Mouse (Mus musculus): Measurements from ENCODE around the gene Cep170b. TPM values are rescaled to one million over a fixed set of nuclear protein-coding genes. Genes with fewer than 3 reads are reported as not detected.

Gene Cep170b
- polyA plus RNA-seq, 1 experiment = 129 TPM

- Histone ChIP-seq H3K27ac (ENCODE audit: insufficient read depth, low read length) (no peak overlapping the region), H3K4me3 (ENCODE audit: insufficient read depth, low read length) (no peak overlapping the region), H3K4me1 (ENCODE audit: control insufficient read depth, insufficient read depth, low read length) (peaks cover 4% of the 10 kb centered on the region)
- TF ChIP-seq CTCF (IDR thresholded peaks at IDR 0.05; ENCODE audit: extremely low read depth, insufficient read depth, low read length) (no peak), POLR2A (IDR thresholded peaks at IDR 0.05; ENCODE audit: extremely low read depth, insufficient read depth, low read length) (no peak)
Measured at GRCm38 (mm10) chr12:112794356-112794816, 74.1 kb downstream of the Cep170b start.

- no peak overlapping the region for H3K27ac ChIP-seq (ENCODE audit: insufficient read depth, low read length)
- peaks cover 4% of the 10 kb centered on the region for H3K4me1 ChIP-seq (ENCODE audit: control insufficient read depth, insufficient read depth, low read length)
- TF ChIP-seq CTCF (IDR thresholded peaks at IDR 0.05; ENCODE audit: extremely low read depth, insufficient read depth, low read length) = no peak
- no peak for TF ChIP-seq POLR2A (IDR thresholded peaks at IDR 0.05; ENCODE audit: extremely low read depth, insufficient read depth, low read length)
- no peak overlapping the region for H3K4me3 ChIP-seq (ENCODE audit: insufficient read depth, low read length)
Measured at GRCm38 (mm10) chr12:112794998-112795397, 74.7 kb downstream of the Cep170b start.

GRCm38 (mm10) chr12:112795466-112796104 lies 75.3 kb downstream of the Cep170b start:
- H3K4me1 ChIP-seq (ENCODE audit: control insufficient read depth, insufficient read depth, low read length) = peaks cover 4% of the 10 kb centered on the region
- H3K27ac ChIP-seq (ENCODE audit: insufficient read depth, low read length) = no peak overlapping the region
- H3K4me3 ChIP-seq (ENCODE audit: insufficient read depth, low read length) = no peak overlapping the region
- TF ChIP-seq CTCF (IDR thresholded peaks at IDR 0.05; ENCODE audit: extremely low read depth, insufficient read depth, low read length) (no peak), POLR2A (IDR thresholded peaks at IDR 0.05; ENCODE audit: extremely low read depth, insufficient read depth, low read length) (no peak)

Other genes with a start within 250 kb of the Cep170b start
- gene A530016L24Rik, start 231.0 kb upstream of the Cep170b start, polyA plus RNA-seq (2012; rRNA removed) = 0.06 TPM in 1 of 2 replicates, not detected in the other
- gene Tmem179, start 203.7 kb upstream of the Cep170b start, polyA plus RNA-seq (2012; rRNA removed) = 140 and 145 TPM in 2 replicates
- 104 and 122 TPM in 2 replicates for gene Inf2, start 131.7 kb upstream of the Cep170b start, polyA plus RNA-seq (2012; rRNA removed)
- gene Adssl1, start 100.4 kb upstream of the Cep170b start, polyA plus RNA-seq (2012; rRNA removed) = 38.0 and 44.6 TPM in 2 replicates
- gene Siva1, start 75.8 kb upstream of the Cep170b start, polyA plus RNA-seq (2012; rRNA removed) = 25.6 and 29.3 TPM in 2 replicates
- gene Akt1, start 45.6 kb upstream of the Cep170b start, polyA plus RNA-seq (2012; rRNA removed) = 168 and 178 TPM in 2 replicates
- 1.3 and 1.7 TPM in 2 replicates for gene Zbtb42, start 41.6 kb upstream of the Cep170b start, polyA plus RNA-seq (2012; rRNA removed)
- 16.3 and 18.9 TPM in 2 replicates for gene Pld4, start 40.2 kb downstream of the Cep170b start, polyA plus RNA-seq (2012; rRNA removed)
- gene Ahnak2, start 82.2 kb downstream of the Cep170b start, polyA plus RNA-seq (2012; rRNA removed) = 1.1 and 1.7 TPM in 2 replicates
- 12.6 and 13.3 TPM in 2 replicates for gene Clba1, start 88.5 kb downstream of the Cep170b start, polyA plus RNA-seq (2012; rRNA removed)
- 10.6 and 11.0 TPM in 2 replicates for gene Cdca4, start 109.0 kb downstream of the Cep170b start, polyA plus RNA-seq (2012; rRNA removed)
- 0.04 TPM in 1 of 2 replicates, not detected in the other for gene Gpr132, start 147.8 kb downstream of the Cep170b start, polyA plus RNA-seq (2012; rRNA removed)
- 42.1 and 51.5 TPM in 2 replicates for gene Jag2, start 209.3 kb downstream of the Cep170b start, polyA plus RNA-seq (2012; rRNA removed)
- gene Nudt14, start 221.7 kb downstream of the Cep170b start, polyA plus RNA-seq (2012; rRNA removed) = 18.2 and 18.9 TPM in 2 replicates